Mouse (Mus musculus): Measurements from ENCODE around the gene Ssrp1. TPM values are rescaled to one million over a fixed set of nuclear protein-coding genes. Genes with fewer than 3 reads are reported as not detected.

Gene Ssrp1
- 320 and 392 TPM in 2 replicates for polyA plus RNA-seq (2012; rRNA removed)

GRCm38 (mm10) chr2:85037047-85038026, at the start of gene Ssrp1, which contains the start of gene P2rx3:
TSS of gene Ssrp1 (plus strand) at chr2:85037234.
TSS of gene P2rx3 (minus strand) at chr2:85037462.

DNA sequence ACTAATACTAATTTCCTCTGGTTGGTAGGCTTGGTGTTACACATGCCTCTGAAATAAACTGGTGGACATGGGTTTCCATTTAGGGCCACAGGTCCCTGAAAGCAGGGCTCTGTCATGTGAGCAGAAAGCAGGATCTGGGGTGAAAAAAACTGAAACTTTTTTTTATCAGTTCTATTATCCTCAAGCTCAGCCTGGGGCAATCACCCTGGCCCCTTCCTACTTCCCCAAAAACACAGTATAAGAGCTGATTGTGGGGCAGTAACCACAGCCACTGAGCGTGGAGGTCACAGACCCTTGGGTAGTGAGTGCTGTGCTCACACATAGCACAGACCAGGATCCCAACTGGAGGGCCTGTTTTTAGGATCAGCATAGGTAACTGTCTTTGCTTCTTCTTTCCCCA, 49.1 kb upstream of the Ssrp1 start, which contains the start of gene Prg3:
Gene Prg3, plus strand, starts transcription at position 286 of the 400 bp plus-strand sequence.

DNA sequence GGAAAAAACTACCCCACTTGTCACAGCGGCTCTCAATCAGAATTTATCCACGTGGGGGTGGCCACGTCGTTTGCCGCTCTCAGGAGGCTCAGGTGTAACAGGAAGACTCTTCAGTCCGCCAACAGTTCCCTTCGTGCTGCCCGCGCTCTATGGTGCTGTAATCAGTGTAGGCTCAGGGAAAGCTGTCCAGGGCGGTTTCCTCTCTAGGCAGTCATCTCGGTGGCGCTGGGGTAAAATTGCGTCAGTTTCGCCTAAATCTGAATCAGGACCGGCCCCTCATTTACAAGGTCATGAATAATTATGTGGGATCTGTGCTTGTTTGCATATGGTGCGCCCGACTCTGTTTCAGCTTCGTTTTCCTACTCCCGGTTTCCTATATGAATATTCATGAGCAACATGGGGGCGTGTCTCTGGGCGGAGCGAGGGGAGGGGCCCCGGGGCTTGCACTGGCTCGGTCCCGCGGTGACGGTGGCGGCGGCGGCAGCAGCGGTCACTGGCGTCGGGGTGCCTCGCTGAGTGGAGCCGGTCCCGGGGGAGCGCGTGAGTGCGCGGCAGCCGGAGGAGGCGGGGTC, 10.6 kb downstream of the Ssrp1 start, which contains the start of gene Tnks1bp1:
Gene Tnks1bp1, plus strand, starts transcription at position 427 of the 572 bp plus-strand sequence.

Other genes starting within 250 kb of the Ssrp1 start
- 36.1 and 53.2 TPM in 2 replicates for gene Ube2l6, start 238.4 kb upstream of the Ssrp1 start, polyA plus RNA-seq (2012; rRNA removed)
- gene Smtnl1, start 214.6 kb upstream of the Ssrp1 start, polyA plus RNA-seq (2012; rRNA removed): 0.05 and 0.21 TPM in 2 replicates
- 68.3 and 99.3 TPM in 2 replicates for gene Timm10, start 210.2 kb upstream of the Ssrp1 start, polyA plus RNA-seq (2012; rRNA removed)
- 13.6 and 24.5 TPM in 2 replicates for gene Slc43a1, start 198.4 kb upstream of the Ssrp1 start, polyA plus RNA-seq (2012; rRNA removed)
- 4.2 and 5.0 TPM in 2 replicates for gene Rtn4rl2, start 150.5 kb upstream of the Ssrp1 start, polyA plus RNA-seq (2012; rRNA removed)
- gene Slc43a3, start 100.7 kb upstream of the Ssrp1 start, polyA plus RNA-seq (2012; rRNA removed): 25.1 and 55.6 TPM in 2 replicates
- 4.5 and 14.3 TPM in 2 replicates for gene Prg2, start 56.8 kb upstream of the Ssrp1 start, polyA plus RNA-seq (2012; rRNA removed)
- gene Prg3, start 49.0 kb upstream of the Ssrp1 start, polyA plus RNA-seq (2012; rRNA removed): 0.50 and 3.7 TPM in 2 replicates
- 4.5 and 8.9 TPM in 2 replicates for gene P2rx3, start 228 bp downstream of the Ssrp1 start, polyA plus RNA-seq (2012; rRNA removed)
- gene Tnks1bp1, start 10.8 kb downstream of the Ssrp1 start, polyA plus RNA-seq (2012; rRNA removed): 35.6 and 45.7 TPM in 2 replicates
- 12.0 and 23.3 TPM in 2 replicates for gene Aplnr, start 99.0 kb downstream of the Ssrp1 start, polyA plus RNA-seq (2012; rRNA removed)
- gene Lrrc55, start 160.0 kb downstream of the Ssrp1 start, polyA plus RNA-seq (2012; rRNA removed): 0.95 and 1.8 TPM in 2 replicates